Mouse (Mus musculus) c-Kit-positive CD71-positive TER-119-positive erythroid progenitor cells, embryonic 14.5 days (primary cell): ENCODE measurements around the gene Gm11127.
"Not testable (repeated sequence)": the region's sequence is repeated elsewhere in the genome, so short reads cannot be mapped to it uniquely, and the experiment has no call there.

Source experiments
- DNase-seq: peaks from one replicate; pipeline ENCODE4 v3.0.0-alpha.2; 2013; ENCODE audit warnings: low spot score

Gm11127 gene

GRCm38 (mm10) chr17:36031583-36032331 lies 26.4 kb downstream of the Gm11127 start:
- not testable (repeated sequence) for DNase-seq

GRCm38 (mm10) chr17:36030703-36031582 lies 27.2 kb downstream of the Gm11127 start:
- DNase-seq, result not testable (repeated sequence)

- not testable (repeated sequence) for DNase-seq
Observed at GRCm38 (mm10) chr17:36030046-36030702, 28.0 kb downstream of the Gm11127 start.

- DNase-seq, result no peak
Observed at GRCm38 (mm10) chr17:36028879-36029619, 29.1 kb downstream of the Gm11127 start.

GRCm38 (mm10) chr17:36027663-36028062 lies 30.5 kb downstream of the Gm11127 start:
- no peak for DNase-seq

- DNase-seq, result no peak
Observed at GRCm38 (mm10) chr17:36025901-36026300, 32.3 kb downstream of the Gm11127 start.

- no peak for DNase-seq
Observed at GRCm38 (mm10) chr17:36025197-36025596, 33.0 kb downstream of the Gm11127 start.

GRCm38 (mm10) chr17:36023710-36024654 lies 34.2 kb downstream of the Gm11127 start:
- no peak for DNase-seq

- no peak for DNase-seq
Observed at GRCm38 (mm10) chr17:36022922-36023321, 35.2 kb downstream of the Gm11127 start.

GRCm38 (mm10) chr17:36022098-36022497 lies 36.1 kb downstream of the Gm11127 start:
- DNase-seq, result no peak

GRCm38 (mm10) chr17:36021309-36021708 lies 36.9 kb downstream of the Gm11127 start:
- DNase-seq, result no peak

- peak; percentile 70 for DNase-seq
Observed at GRCm38 (mm10) chr17:36020191-36021073, 37.7 kb downstream of the Gm11127 start, which contains the start of gene H2-T24. Gene H2-T24 (minus strand): TSS chr17:36020560.

GRCm38 (mm10) chr17:36019519-36019918 lies 38.7 kb downstream of the Gm11127 start:
- no peak for DNase-seq

- DNase-seq, result no peak
Observed at GRCm38 (mm10) chr17:36018979-36019378, 39.2 kb downstream of the Gm11127 start.

GRCm38 (mm10) chr17:36017046-36017445 lies 41.1 kb downstream of the Gm11127 start:
- no peak for DNase-seq

GRCm38 (mm10) chr17:36014977-36015376 lies 43.2 kb downstream of the Gm11127 start:
- DNase-seq, result no peak
